9 mouse cellular contexts compared by ENCODE assay signal in the genomic region with DNA sequence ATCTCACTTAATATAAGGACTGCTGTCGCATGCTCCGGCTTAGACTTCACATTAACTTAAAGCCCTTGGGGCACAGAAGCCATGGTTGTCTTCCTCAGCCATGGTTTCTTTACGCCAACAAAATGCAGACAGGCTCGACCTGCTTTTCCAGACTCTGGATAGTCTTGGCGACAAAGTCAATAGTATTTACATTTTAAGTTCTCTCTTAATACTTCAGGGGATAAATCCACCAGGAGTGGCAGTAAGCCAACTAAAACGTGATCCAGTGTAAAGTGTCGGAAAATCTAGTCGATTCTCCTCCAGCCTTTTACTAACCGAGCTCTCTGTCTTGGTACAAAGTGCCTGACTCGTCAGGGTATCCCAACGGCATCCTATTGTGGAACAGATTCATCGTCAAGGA. TPM values are rescaled to one million over a fixed set of nuclear protein-coding genes. Genes with fewer than 3 reads are reported as not detected.
DNase-seq lines count a peak whose midpoint lies in the region; ATAC-seq lines count a peak whose summit lies in the region.
"Had no signal": no experiment of that assay in that cellular context is flagged by ENCODE, and none has a peak within 500 bp of the region (broad histone marks: within the 10 kb centered on the region; RNA-seq: fewer than 3 reads in every experiment).

No protein-coding gene starts in this region.

- peaks cover 3% of the 10 kb centered on the region; the same call in 1 of the 2 replicates for H3K27me3 ChIP-seq in kidney, embryonic 15.5 days
- no peaks in the 10 kb centered on the region for H3K27me3 ChIP-seq in embryonic facial prominence, embryonic 14.5 days (replicated peaks; ENCODE audit: control insufficient read depth, insufficient read depth, low read length)
- peaks cover 10% of the 10 kb centered on the region; the same call in 1 of the 2 replicates for H3K27me3 ChIP-seq in limb, embryonic 13.5 days
- H3K27me3 ChIP-seq in neural tube, embryonic 12.5 days (replicated peaks), result no peaks in the 10 kb centered on the region

- 74% methylated on average over 12 of the region's 12 CpGs for WGBS in kidney, embryonic 15.5 days
- WGBS in embryonic facial prominence, embryonic 14.5 days, result 72% methylated on average over 12 of the region's 12 CpGs
- 74% methylated on average over 12 of the region's 12 CpGs for WGBS in limb, embryonic 13.5 days
- WGBS in neural tube, embryonic 12.5 days, result 81% methylated on average over 12 of the region's 12 CpGs

- DNase-seq in kidney, adult 8-10 months, result no peak
- DNase-seq in embryonic facial prominence, embryonic 14.5 days (ENCODE audit: low spot score), result peak; percentile 9
- no peak for DNase-seq in adrenal gland, adult 2 months
- DNase-seq in adrenal gland, postnatal 10 days, result no peak
- no peak for DNase-seq in Muller cell, postnatal 12 days (ENCODE audit: inconsistent ontology term)
- DNase-seq: right cerebral cortex, adult 18-20 months had no signal

- peaks cover 23% of the 10 kb centered on the region for H3K4me1 ChIP-seq in kidney, embryonic 15.5 days
- H3K4me1 ChIP-seq in embryonic facial prominence, embryonic 14.5 days (ENCODE audit: control insufficient read depth, insufficient read depth, low read length), result peaks cover 15% of the 10 kb centered on the region
- peaks cover 24% of the 10 kb centered on the region for H3K4me1 ChIP-seq in limb, embryonic 13.5 days
- H3K4me1 ChIP-seq in neural tube, embryonic 12.5 days, result peaks cover 12% of the 10 kb centered on the region; the same call in 1 of the 2 replicates

- peak overlapping the region; percentile 90 for H3K9ac ChIP-seq in kidney, embryonic 15.5 days
- H3K9ac ChIP-seq in embryonic facial prominence, embryonic 14.5 days (ENCODE audit: low read depth, low read length), result peak overlapping the region; percentile 86; the same call in 1 of the 2 replicates
- 0 out of 2 replicates have a peak overlapping the region, but pooled peaks have one; percentile 83 for H3K9ac ChIP-seq in limb, embryonic 13.5 days
- H3K9ac ChIP-seq in neural tube, embryonic 12.5 days, result no peak overlapping the region

- no peak overlapping the region for H3K27ac ChIP-seq in kidney, embryonic 15.5 days
- no peak overlapping the region for H3K27ac ChIP-seq in embryonic facial prominence, embryonic 14.5 days (replicated peaks; ENCODE audit: low read depth, low read length)
- H3K27ac ChIP-seq in limb, embryonic 13.5 days, result no peak overlapping the region
- H3K27ac ChIP-seq in neural tube, embryonic 12.5 days, result no peak overlapping the region

- H3K4me3 ChIP-seq in kidney, embryonic 15.5 days (replicated peaks), result peak overlapping the region; percentile 94
- H3K4me3 ChIP-seq in embryonic facial prominence, embryonic 14.5 days (ENCODE audit: low read depth, low read length), result peak overlapping the region; percentile 89
- peak overlapping the region; percentile 92 for H3K4me3 ChIP-seq in limb, embryonic 13.5 days
- peak overlapping the region; percentile 71 for H3K4me3 ChIP-seq in neural tube, embryonic 12.5 days

- peaks cover 15% of the 10 kb centered on the region for H3K36me3 ChIP-seq in kidney, embryonic 15.5 days
- H3K36me3 ChIP-seq in embryonic facial prominence, embryonic 14.5 days (ENCODE audit: control insufficient read depth, insufficient read depth, low read length), result peaks cover 12% of the 10 kb centered on the region
- peaks cover 11% of the 10 kb centered on the region for H3K36me3 ChIP-seq in limb, embryonic 13.5 days
- H3K36me3 ChIP-seq in neural tube, embryonic 12.5 days, result peaks cover 11% of the 10 kb centered on the region

- ATAC-seq in kidney, embryonic 15.5 days (replicated peaks; ENCODE audit: low FRiP score), result no peak
- no peak for ATAC-seq in embryonic facial prominence, embryonic 14.5 days (ENCODE audit: low read depth)
- ATAC-seq in limb, embryonic 13.5 days (ENCODE audit: low FRiP score, low read depth), result no peak
- ATAC-seq in neural tube, embryonic 12.5 days (ENCODE audit: low FRiP score, low read depth), result no peak

- H3K4me2 ChIP-seq in kidney, embryonic 15.5 days, result peak overlapping the region; percentile 79
- peak overlapping the region; percentile 75 for H3K4me2 ChIP-seq in embryonic facial prominence, embryonic 14.5 days (ENCODE audit: low read depth, low read length)
- H3K4me2 ChIP-seq in limb, embryonic 13.5 days (replicated peaks), result peak overlapping the region; percentile 83
- peak overlapping the region; percentile 66 for H3K4me2 ChIP-seq in neural tube, embryonic 12.5 days (replicated peaks)

- H3K9me3 ChIP-seq in kidney, embryonic 15.5 days (replicated peaks), result no peaks in the 10 kb centered on the region
- H3K9me3 ChIP-seq in embryonic facial prominence, embryonic 14.5 days (ENCODE audit: control insufficient read depth, low read length), result no peaks in the 10 kb centered on the region
- H3K9me3 ChIP-seq in limb, embryonic 13.5 days, result no peaks in the 10 kb centered on the region
- H3K9me3 ChIP-seq in neural tube, embryonic 12.5 days, result no peaks in the 10 kb centered on the region

RNA-seq across cellular contexts. Expression of a gene that starts 1.0 kb away (rescaled TPM):
- 119 and 121 TPM in 2 replicates for polyA plus RNA-seq in kidney, embryonic 15.5 days (2015; fragmentation: Nextera tagmentation; extraction: Ambion mirVana)
- 95.1 and 103 TPM in 2 replicates for polyA plus RNA-seq in embryonic facial prominence, embryonic 14.5 days (2014; fragmentation: Nextera tagmentation; extraction: Ambion mirVana)
- 128 and 132 TPM in 2 replicates for polyA plus RNA-seq in limb, embryonic 13.5 days (2015; fragmentation: Nextera tagmentation; extraction: Ambion mirVana)
- 131 TPM in 2 replicates for polyA plus RNA-seq in neural tube, embryonic 12.5 days (2016; fragmentation: Nextera tagmentation; extraction: Ambion mirVana)
- total RNA-seq in adrenal gland, adult 2 months (2021), result 10 to 100 TPM; 67.2 to 75.3 TPM
- polyA plus RNA-seq in adrenal gland, adult 2 months (2012; rRNA removed), result 103 and 114 TPM in 2 replicates
- total RNA-seq in adrenal gland, postnatal 10 days (2021), result 10 to 100 TPM; 60.9 to 63.3 TPM

RNA-seq across cellular contexts. Expression of a gene that starts 19.8 kb away (rescaled TPM):
- 24.2 and 26.5 TPM in 2 replicates for polyA plus RNA-seq in kidney, embryonic 15.5 days (2015; fragmentation: Nextera tagmentation; extraction: Ambion mirVana)
- polyA plus RNA-seq in embryonic facial prominence, embryonic 14.5 days (2014; fragmentation: Nextera tagmentation; extraction: Ambion mirVana), result 2.0 and 2.1 TPM in 2 replicates
- 1.6 and 1.7 TPM in 2 replicates for polyA plus RNA-seq in limb, embryonic 13.5 days (2015; fragmentation: Nextera tagmentation; extraction: Ambion mirVana)
- 0.85 and 1.2 TPM in 2 replicates for polyA plus RNA-seq in neural tube, embryonic 12.5 days (2016; fragmentation: Nextera tagmentation; extraction: Ambion mirVana)
- 1 to 10 TPM; 7.9 to 9.6 TPM for total RNA-seq in adrenal gland, adult 2 months (2021)
- 16.6 and 19.6 TPM in 2 replicates for polyA plus RNA-seq in adrenal gland, adult 2 months (2012; rRNA removed)
- total RNA-seq in adrenal gland, postnatal 10 days (2021), result 1 to 10 TPM; 5.1 to 5.7 TPM

RNA-seq across cellular contexts. Expression of a gene that starts 52.3 kb away (rescaled TPM):
- polyA plus RNA-seq in kidney, embryonic 15.5 days (2015; fragmentation: Nextera tagmentation; extraction: Ambion mirVana), result 23.8 and 28.3 TPM in 2 replicates
- polyA plus RNA-seq in embryonic facial prominence, embryonic 14.5 days (2014; fragmentation: Nextera tagmentation; extraction: Ambion mirVana), result 22.5 and 23.6 TPM in 2 replicates
- polyA plus RNA-seq in limb, embryonic 13.5 days (2015; fragmentation: Nextera tagmentation; extraction: Ambion mirVana), result 23.3 and 25.3 TPM in 2 replicates
- 20.7 and 22.7 TPM in 2 replicates for polyA plus RNA-seq in neural tube, embryonic 12.5 days (2016; fragmentation: Nextera tagmentation; extraction: Ambion mirVana)
- 10 to 100 TPM; 48.0 to 58.2 TPM for total RNA-seq in adrenal gland, adult 2 months (2021)
- 82.1 and 91.7 TPM in 2 replicates for polyA plus RNA-seq in adrenal gland, adult 2 months (2012; rRNA removed)
- total RNA-seq in adrenal gland, postnatal 10 days (2021), result 10 to 100 TPM; 38.4 to 39.3 TPM

RNA-seq across cellular contexts. Expression of a gene that starts 57.1 kb away (rescaled TPM):
- 35.7 and 36.9 TPM in 2 replicates for polyA plus RNA-seq in kidney, embryonic 15.5 days (2015; fragmentation: Nextera tagmentation; extraction: Ambion mirVana)
- polyA plus RNA-seq in embryonic facial prominence, embryonic 14.5 days (2014; fragmentation: Nextera tagmentation; extraction: Ambion mirVana), result 35.9 and 36.9 TPM in 2 replicates
- polyA plus RNA-seq in limb, embryonic 13.5 days (2015; fragmentation: Nextera tagmentation; extraction: Ambion mirVana), result 37.9 and 42.5 TPM in 2 replicates
- 59.1 and 59.8 TPM in 2 replicates for polyA plus RNA-seq in neural tube, embryonic 12.5 days (2016; fragmentation: Nextera tagmentation; extraction: Ambion mirVana)
- total RNA-seq in adrenal gland, adult 2 months (2021), result 10 to 100 TPM; 36.2 to 40.3 TPM
- 8.8 and 9.8 TPM in 2 replicates for polyA plus RNA-seq in adrenal gland, adult 2 months (2012; rRNA removed)
- total RNA-seq in adrenal gland, postnatal 10 days (2021), result 10 to 100 TPM; 31.2 to 35.7 TPM
